Mouse (Mus musculus): ENCODE data around the gene Aff1.
A peak's percentile ranks its signal among the peaks of the same experiment; 100 is the strongest.

Aff1 gene

DNA sequence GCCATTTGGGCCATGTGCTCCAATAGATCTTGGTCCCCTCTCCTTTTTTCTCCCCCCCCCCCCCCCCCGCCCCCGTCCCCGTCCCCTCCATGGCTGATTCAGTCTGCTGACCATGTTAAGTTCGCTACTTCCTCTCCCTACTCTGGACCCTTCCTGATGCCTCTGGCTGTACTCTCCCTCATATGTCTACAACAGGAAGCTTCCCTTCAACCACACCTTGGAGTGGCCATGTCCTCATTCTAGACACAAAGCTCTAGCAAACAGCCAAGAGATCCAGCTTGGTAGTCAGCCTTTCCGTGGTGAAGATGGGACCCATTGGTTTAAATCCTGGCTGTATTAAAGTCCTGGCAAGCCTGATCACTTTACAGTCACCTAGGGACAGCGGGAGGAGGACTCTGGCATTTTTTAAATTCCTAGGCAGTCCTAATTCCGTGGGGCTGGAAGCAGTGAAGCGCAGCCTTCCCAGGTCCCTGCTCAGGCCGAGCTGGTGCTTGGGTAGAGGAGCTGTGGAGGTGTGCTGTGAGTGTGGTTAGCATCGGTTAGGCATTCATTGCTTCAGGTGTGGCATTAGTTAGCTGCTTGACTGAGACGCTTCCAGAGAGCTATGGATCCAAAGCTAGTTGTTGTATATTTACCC is 144.1 kb downstream of the Aff1 start:
- DNase-seq (ENCODE audit: low spot score in 2 of 2): no peak

DNA sequence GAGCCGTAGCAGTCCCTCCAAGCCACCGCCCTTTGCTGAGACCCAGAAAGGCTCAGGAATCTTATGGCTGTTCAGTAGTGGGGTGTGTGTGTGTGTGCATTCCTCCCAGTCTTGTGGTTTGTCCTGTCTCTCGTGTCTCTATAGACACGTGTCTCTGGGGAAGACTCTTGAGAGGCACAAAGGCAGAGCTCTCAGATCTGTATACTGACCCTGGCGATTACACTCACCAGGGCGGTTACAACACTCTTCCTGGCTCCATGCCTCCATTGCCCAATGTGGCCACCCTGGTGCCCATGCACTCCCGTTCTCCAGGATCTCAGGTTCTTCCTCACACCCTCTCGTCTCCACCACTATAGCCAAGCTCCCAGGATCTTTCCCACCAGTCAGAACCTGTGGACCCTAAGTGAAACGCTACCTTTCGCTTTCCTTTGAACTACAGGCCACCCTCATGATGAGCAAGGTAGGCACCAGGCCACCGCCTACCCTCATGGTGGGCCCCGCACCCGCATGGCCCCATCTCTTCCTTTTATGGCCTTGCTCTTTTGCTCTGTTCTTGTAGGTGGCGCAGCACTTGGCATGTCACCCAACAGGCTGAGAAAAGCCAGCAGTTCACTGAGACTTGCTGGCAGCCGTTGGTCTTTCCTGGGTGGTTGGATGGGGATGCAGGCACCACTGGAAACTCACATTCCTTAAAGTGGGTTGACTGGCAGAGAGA is 146.5 kb downstream of the Aff1 start:
- DNase-seq (ENCODE audit: low spot score in 2 of 2): peak in 1 of 2 experiments; percentile 76

DNA sequence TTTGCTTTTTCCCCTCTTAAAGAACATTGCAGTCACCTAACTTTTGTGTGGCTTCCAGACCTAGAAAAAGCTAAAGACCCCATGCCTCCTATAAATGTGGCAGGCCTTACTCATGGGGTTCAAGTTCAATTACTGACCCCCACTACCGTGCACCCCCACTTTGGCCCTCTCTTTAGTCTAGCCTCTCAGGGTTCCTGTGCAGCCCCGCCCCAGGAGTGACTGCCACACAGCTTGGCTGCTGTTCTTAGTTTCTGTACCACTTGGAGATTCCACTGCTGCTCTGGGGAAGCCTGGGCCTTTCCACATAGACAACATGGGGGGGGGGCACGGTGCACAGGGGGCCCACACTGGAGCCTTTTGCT is 147.1 kb downstream of the Aff1 start:
- no peak for DNase-seq (ENCODE audit: low spot score in 2 of 2)

DNA sequence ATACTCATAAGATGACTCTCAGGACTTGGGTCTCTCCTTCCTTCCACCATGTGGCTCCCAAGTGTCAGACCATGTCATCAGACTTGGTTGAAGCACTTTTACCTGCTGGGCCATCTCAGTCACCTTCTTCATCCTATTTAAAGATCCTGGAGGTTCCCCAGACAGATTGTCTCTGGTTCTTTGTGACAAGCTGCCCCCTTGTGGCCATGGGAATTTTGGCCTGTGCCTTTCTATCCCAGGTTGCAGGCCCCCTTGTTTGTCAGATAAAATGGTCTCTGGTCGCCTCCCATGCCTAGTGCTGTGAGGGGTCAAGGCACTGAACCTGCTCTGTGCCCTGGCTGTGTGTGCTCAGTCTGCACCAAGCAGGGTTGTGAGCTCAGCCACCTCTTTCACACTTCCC is 151.8 kb downstream of the Aff1 start:
- no peak for DNase-seq (ENCODE audit: low spot score in 2 of 2)

DNA sequence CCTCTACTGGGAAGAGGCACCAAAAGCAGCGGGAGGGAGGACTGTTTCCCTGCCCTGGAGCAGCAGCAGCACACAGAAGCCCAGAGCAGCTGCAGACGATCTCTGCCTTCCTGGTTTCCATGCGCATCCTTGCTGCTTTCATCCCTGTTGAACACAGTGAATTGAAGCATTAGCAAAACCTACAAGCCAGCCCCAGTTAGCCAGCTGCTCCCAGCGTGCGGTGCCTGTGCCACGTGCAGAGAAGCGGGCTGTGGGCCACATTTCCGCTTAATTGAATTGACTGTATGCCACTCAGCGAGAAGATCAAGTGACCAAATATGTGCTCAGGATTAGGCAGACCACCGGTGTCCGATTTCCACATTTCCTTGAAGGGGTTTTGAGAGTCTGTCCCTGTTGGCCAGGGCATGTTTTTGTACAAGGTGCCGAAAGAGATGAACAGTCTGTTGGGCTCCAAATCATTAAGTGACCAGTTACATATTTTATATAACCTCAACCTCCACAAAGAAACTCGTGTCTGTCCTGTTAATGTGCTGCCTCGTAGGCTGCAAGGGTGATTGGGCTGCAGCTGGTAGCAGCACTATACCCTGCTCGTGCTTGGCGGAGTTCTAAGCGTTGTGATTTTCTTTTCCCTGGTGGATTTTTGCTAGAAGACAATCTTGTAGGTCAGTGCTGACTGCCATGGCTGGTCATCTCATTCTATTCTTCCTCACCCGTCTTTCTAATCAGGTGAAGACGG is 153.4 kb downstream of the Aff1 start:
- no peak for DNase-seq (ENCODE audit: low spot score in 2 of 2)

DNA sequence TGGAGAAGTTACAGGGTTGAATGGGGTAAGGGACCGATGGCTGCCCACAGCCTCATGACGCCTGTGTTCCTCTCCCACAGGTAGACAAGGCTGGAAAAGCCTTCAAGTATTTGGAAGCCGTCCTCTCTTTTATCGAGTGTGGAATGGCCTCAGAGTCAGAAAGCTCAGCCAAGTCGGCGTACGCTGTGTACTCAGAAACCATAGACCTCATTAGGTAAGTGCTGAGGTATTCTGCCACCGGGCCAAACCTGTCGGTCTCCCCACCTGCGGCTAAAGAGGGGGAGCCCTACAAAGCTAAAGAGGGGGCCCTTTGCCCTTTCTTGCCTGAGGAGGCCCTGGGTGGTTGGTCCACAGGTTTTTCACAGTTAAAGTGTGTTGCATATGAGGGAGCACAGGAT is 154.0 kb downstream of the Aff1 start:
- DNase-seq (ENCODE audit: low spot score in 2 of 2): no peak

DNA sequence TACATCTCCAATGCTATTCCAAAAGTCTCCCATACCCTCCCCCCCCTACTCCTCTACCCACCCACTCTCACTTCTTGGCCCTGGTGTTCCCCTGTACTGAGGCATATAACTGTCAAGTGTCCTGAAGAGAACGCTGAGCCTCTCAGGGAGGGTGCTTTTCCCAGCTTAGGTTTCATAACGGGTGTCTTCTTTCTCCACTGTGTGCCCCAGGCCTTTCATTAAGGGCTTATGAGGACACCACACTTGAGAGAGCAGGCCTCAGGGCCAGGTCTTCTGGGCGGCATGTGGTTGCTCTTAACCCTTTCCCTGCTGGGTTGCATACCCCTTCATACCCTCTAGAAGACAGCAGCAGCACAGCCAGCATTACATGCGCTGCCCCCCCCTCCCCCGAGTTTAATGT is 154.4 kb downstream of the Aff1 start:
- no peak for DNase-seq (ENCODE audit: low spot score in 2 of 2)

DNA sequence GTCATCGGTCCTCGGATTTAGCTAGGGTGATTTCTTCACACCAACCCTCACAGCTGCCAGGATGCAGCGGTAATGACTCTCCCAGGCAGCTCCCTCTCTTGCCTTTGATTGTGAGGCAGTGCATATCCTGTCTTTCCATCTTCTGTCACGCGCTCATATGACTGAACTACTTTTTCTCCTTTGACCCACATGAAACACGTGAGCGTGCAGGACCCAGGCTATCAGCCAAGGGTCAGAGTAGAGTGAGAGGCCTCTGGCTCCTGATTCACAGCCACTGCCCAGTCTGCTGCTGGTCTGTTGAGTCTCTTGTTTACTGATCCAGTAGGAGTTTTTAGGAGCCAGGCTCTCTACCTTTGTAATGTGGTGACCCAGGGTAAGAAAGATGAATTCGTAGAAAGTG is 156.4 kb downstream of the Aff1 start:
- DNase-seq (ENCODE audit: low spot score in 2 of 2): peak in 1 of 2 experiments; percentile 51

DNA sequence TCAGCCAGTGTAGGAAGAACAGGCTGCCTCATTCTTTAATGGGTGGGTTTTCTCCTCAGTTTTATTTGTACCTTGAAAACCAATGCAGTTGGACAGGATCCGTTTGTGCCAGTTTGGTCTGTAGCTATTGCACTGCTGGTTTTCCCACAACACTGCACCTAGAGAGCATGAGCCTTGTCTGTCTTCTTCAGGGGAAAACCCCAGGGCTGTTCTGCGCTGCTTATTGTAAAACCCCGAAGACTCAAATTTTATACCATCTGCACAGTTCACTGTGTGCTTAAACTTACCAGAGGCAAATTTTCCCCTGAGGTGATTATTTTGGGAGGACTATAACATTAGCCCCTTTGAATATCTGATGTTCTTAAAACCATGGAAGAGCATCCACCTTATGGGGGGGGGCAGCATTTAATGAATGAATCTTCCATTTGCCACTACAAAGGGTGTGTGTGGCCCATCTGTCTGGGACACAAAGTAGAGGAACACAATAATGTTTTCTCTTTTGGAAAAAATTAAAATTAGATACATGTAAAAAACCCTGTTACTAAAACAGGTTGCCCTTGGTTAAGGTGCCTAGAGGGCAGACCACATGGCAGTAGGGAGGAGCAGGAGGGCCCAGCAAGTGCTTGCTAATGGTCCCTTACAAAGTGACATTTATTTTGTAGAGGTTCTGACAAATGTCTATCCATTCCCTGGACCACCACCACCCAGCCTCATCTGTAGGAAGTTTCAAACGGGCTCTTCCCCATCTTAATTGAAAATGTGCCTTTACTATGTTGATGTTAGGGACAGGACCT is 160.8 kb downstream of the Aff1 start:
- DNase-seq (ENCODE audit: low spot score in 2 of 2): no peak

DNA sequence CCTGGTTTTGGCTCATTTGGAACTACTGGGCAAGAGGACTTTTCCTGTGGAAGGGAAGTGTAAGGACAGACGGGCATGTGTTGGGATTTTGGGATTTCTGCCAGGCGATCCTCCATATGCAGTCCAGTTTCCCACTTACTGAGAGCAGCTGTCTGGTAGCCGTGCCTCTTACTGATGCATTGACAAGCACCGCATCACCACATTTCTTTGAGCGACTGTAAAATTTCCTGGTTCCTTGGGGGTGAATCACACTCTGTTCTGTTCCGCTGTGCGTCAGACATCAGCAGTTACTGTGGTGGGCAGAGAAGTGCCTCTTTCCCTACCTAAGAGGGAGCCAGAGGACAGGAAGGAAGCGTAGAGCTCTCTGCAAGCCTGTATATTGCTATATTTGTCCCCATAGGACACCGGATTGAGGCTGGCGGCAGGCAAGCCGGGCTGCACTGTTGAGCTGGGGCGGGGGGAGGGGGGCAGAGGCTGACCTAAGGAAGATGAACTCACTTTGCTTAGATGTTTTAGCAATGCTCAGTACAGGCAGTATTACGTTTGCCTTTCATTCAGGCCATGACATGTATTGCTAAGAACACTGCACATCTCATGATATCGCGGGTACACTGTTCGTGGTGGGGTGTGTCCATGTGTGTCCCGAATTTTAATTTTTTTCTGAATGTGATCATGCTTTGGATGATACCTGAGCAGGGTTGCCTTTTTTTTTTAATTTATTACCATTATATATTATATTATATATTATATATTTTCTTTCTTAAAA is 162.1 kb downstream of the Aff1 start:
- no peak for DNase-seq (ENCODE audit: low spot score in 2 of 2)

DNA sequence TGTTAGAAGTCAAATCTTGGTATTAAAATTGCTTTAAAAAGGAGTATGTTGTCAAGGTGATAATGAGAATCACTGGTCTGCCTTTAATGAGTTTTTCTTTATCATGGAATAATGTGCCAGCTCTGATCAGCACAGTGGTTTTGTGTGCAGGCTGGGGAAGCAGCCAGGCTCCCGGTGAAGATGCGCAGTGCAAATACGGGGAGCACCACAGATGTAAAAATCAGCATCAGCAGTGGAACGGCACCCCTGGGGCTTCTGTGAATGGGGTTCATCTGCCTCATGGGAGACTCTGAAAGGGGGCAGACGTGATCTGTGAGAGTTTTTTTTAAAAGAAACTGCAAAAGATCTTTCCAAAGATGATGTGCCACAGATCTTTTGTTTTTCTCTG is 162.6 kb downstream of the Aff1 start:
- no peak for DNase-seq (ENCODE audit: low spot score in 2 of 2)

DNA sequence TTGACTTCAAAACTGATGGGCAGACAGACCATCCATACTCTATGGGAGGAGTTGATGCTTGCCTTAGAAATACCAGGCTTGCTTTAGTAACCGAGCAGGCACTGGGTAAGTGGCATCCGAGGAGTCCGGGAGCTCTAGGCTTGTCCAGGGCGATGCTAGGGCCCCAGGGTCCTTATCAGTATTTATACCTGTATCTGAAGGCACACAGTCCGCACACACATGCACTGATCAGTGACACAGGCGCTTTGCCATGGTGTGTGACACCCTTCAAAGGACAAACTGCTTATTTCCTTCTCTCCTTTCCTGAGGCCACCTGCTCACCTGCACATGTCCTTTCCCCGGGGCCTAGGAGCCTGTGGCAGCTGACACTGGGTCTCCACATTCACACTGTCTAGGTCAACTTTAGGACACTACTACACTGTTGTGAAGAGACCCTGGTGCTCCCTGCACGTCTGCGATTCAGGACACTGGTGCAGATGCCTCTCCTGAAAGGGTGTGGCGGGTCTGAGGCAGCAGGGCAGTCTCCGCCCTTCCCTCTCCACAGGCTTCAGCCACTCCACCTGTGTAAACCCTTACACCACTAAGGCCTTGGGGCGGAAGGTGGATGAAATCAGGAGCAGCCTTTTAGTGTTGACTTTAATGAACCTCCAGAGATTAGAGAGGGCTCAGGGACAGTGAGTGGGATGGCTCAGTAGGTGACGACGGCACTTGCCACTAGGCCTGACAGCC is 163.5 kb downstream of the Aff1 start:
- no peak for DNase-seq (ENCODE audit: low spot score in 2 of 2)

DNA sequence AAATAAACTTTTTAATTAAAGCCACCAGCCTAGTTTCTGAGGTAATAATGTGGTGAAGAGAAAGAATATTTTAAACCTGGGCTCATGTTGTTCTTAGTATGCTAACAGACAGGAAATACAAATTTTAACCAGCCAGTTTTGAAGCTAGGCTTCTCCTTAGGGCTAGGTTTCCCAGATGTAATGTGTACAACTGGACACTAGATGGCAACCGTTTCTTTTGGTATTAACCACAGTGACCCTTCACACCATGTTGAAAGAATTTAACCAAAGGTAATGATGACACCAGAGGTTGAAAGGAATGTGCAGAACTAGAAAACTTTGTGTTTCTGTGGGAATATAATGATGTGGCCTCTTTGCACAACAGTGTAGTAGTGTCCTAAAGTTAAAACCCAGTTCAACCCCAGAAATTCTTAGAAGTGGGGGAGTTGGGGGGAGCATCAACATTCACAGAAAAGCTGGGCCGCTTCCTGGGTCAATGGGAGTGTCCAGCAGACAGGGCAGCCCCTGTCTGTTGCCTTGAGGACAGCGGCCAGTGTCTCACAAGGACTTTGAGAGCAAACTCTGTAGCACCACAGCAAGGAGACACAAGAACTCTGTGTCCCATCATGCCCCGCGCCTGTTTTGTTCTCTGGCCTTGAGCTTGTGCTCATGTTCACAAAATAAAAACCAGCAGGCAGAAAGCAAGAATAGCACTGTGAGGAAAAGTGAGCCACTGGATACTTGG is 164.3 kb downstream of the Aff1 start:
- DNase-seq (ENCODE audit: low spot score in 2 of 2): no peak

DNA sequence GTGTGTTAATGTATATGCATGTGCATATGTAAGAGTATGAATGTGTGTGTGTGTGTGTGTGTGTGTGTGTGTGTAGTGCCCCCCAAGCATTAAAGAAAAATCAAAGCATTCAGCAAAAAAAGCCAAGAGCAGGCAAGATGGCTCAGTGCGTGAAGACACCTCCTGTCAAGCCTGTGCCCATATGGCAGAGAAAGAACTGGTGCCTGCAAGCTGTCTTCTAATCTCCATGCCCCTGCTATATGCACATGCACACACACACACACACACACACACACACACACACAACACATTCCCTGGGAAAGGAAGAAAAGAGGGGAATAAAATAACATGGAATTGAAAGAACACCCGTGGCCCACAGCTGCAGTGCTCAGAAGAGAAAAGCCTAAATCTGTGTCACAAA is 165.0 kb downstream of the Aff1 start:
- no peak for DNase-seq (ENCODE audit: low spot score in 2 of 2)

DNA sequence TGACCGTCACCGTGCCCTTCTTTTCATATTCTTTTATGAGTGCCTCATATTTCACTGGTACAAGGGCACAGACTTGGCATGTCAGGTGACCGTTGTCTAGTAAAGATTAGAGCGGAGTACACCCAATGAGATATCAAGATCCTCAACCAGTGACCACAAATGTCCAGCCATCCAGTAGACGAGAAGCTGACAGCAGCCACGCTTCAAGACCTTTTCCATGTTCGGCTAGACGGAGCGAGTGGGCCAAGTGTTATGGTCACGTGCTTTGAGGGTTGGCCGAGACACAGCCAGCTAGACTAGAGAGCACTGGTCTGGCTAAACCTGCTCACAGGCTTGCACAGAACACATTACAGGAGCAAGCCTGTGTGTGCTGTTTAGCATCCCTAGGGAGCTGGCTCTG is 168.4 kb downstream of the Aff1 start:
- DNase-seq (ENCODE audit: low spot score in 2 of 2): no peak

DNA sequence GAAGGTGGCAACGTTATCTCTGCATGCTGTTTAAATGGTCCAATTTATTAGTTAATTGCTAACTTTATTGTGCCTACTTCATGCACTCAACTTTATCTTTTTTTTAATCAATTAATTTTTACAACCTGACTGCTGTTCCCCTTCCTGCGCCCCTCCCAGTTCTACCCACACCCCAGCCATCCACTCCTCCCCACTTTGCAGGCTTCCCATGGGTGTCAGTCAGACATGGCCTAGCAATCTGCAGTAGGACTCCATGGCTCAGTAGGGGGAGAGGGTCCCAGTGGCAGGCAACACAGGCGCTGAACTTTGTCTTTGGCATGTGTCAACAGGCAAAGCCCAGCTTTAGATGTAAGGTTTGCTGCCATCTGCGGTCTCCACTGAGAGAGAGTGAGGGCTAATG is 171.6 kb downstream of the Aff1 start:
- DNase-seq (ENCODE audit: low spot score in 2 of 2): no peak

DNA sequence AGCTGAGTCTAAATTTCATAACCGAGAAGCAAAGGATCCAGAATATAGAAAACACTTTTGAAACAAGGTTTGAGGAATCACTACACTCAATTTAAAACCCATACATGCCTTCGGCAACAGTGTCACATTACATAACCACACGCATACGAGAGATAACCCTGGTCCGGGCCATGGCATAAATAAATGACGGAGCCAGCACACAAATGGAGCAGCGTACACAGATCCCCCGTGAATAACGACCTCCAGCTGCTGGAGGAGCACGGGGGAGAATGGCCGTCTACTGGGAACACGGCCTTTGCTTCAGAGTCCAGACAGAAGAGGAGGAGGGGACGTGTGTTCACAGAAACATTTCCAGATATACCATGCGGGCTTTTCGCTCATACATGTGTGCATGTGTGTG is 197.6 kb downstream of the Aff1 start:
- DNase-seq (ENCODE audit: low spot score in 2 of 2): no peak

DNA sequence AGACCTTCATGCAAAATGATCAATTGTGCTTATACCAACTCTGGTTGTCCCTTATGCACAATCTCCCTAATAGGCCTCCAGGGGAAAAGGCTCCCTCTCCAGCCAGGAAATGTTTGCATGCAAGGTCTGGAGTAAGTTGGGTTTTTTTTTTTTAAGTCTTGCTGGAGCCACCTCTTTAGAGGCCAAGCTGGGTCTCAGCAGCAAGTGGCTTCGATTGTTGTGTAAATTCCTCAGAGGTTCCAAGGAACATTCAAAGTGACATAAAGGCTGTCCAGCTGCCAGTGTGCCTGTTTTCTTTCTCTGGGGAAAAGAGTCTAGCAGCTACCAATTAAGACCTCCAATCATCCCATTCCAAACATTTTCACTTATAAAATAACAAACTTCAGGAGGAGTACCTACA is 206.1 kb downstream of the Aff1 start:
- no peak for DNase-seq (ENCODE audit: low spot score in 2 of 2)

Data from urinary bladder, postnatal 36 days (tissue).